Mouse (Mus musculus) macrophage (primary cell): ENCODE results near the gene Maob. TPM values are rescaled to one million over a fixed set of nuclear protein-coding genes. Genes with fewer than 3 reads are reported as not detected.

ENCODE experiments used
- polyA plus RNA-seq: library from polyadenylated mRNA; stranded (reverse); fragments of 250-400 nt; gene quantifications from 3 replicates; pipeline ENCODE4 v1.2.4, GENCODE M21; 2018; ENCODE audit warnings: inconsistent platforms

Maob gene
- polyA plus RNA-seq, 1 experiment from 2014 or later, result 0.33 TPM

Other genes with a start within 250 kb of the Maob start
- gene Maoa, start 197.7 kb downstream of the Maob start, polyA plus RNA-seq, result 8.9 to 13.5 TPM (median 9.0 TPM) in 3 replicates
- gene Ndp, start 94.4 kb upstream of the Maob start, polyA plus RNA-seq, result not detected in 3 replicates